Mouse (Mus musculus) A20 (cell line): ENCODE measurements around the gene Entr1.

Source experiments
- DNase-seq: peaks from one replicate; pipeline ENCODE4 v3.0.0-alpha.2; 2011; ENCODE audit warnings: low read depth, low spot score

Entr1 gene

GRCm38 (mm10) chr2:26348241-26348640 lies 40.9 kb downstream of the Entr1 start:
- no peak for DNase-seq

- no peak for DNase-seq
Observed at GRCm38 (mm10) chr2:26342609-26343490, 46.3 kb downstream of the Entr1 start.

- no peak for DNase-seq
Observed at GRCm38 (mm10) chr2:26342044-26342443, 47.1 kb downstream of the Entr1 start.

GRCm38 (mm10) chr2:26341510-26341981 lies 47.6 kb downstream of the Entr1 start:
- no peak for DNase-seq

- no peak for DNase-seq
Observed at GRCm38 (mm10) chr2:26339204-26339551, 49.9 kb downstream of the Entr1 start.

- DNase-seq = no peak
Observed at GRCm38 (mm10) chr2:26338302-26339203, 50.6 kb downstream of the Entr1 start.
